In genomic region chr2:127482533-127482911, GRCm38 (mm10) we compare ENCODE assay signal across 9 mouse cellular contexts. TPM values are rescaled to one million over a fixed set of nuclear protein-coding genes. Genes with fewer than 3 reads are reported as not detected.
A peak's percentile ranks its signal among the peaks of the same experiment; 100 is the strongest.
DNase-seq lines count a peak whose midpoint lies in the region; ATAC-seq and TF ChIP-seq lines count a peak whose summit lies in the region.
"Had no signal": no experiment of that assay in that cellular context is flagged by ENCODE, and none has a peak within 500 bp of the region (broad histone marks: within the 10 kb centered on the region; RNA-seq: fewer than 3 reads in every experiment).

No protein-coding gene starts in this region.

- H3K9me3 ChIP-seq in heart, embryonic 16.5 days (replicated peaks; ENCODE audit: control insufficient read depth, low read length): no peaks in the 10 kb centered on the region

- no peaks in the 10 kb centered on the region for H3K36me3 ChIP-seq in C2C12 (ENCODE audit: control insufficient read depth, insufficient read depth)
- H3K36me3 ChIP-seq in heart, embryonic 16.5 days (ENCODE audit: control insufficient read depth, insufficient read depth): no peaks in the 10 kb centered on the region

- ATAC-seq in Patski: peak; percentile 76
- peak; percentile 79 for ATAC-seq in heart, embryonic 16.5 days (replicated peaks; ENCODE audit: extremely low read depth, insufficient read depth, low FRiP score)
- no peak for ATAC-seq in inflammation-experienced regulatory T-cells, adult 6 months

- in situ Hi-C loops in Patski (cut with MboI; ENCODE audit: low pct_unique_long_range_greater_than_20kb): no loop called here

- no peak for TF ChIP-seq CTCF in C2C12 (IDR thresholded peaks at IDR 0.05; ENCODE audit: control insufficient read depth, insufficient read depth, insufficient read length)
- no peak for TF ChIP-seq CTCF in Patski (IDR thresholded peaks at IDR 0.05)

- peak overlapping the region; percentile 60; the same call in 1 of the 2 replicates for H3K9ac ChIP-seq in heart, embryonic 16.5 days (ENCODE audit: low read length)

- H3K4me3 ChIP-seq in C2C12 (ENCODE audit: insufficient read depth, poor library complexity, severe bottlenecking): peak overlapping the region; percentile 30
- peak overlapping the region; percentile 70 for H3K4me3 ChIP-seq in heart, embryonic 16.5 days (ENCODE audit: low read length)
- H3K4me3 ChIP-seq: erythroblast, embryonic 14.5 days had no signal

- peak; percentile 38 for DNase-seq in Patski (ENCODE audit: low read depth, low spot score)
- peak; percentile 29 for DNase-seq in fibroblast of lung, adult 2 months (ENCODE audit: low read depth)
- peak; percentile 89 for DNase-seq in kidney, postnatal 14 days
- peak; percentile 78 to 88 for DNase-seq in lung, postnatal 4 days
- peak; percentile 43 for DNase-seq in right cerebral cortex, postnatal 25 days

- CTCF ChIA-PET in Patski (lab: Charles Lee): interaction anchor here (1.1 to 2.5 kb wide), 2 partner anchors 20 to 77 kb away, joined by 3 to 9 read pairs; no protein-coding TSS in a partner anchor

- H3K79me2 ChIP-seq in C2C12 (ENCODE audit: control insufficient read depth, insufficient read depth): no peaks in the 10 kb centered on the region

- H3K79me3 ChIP-seq in C2C12 (ENCODE audit: low read depth): no peaks in the 10 kb centered on the region

- 0% methylated on average over 21 of the region's 21 CpGs for WGBS in heart, embryonic 16.5 days

- H3K4me2 ChIP-seq in heart, embryonic 16.5 days (ENCODE audit: low read depth, low read length): peak overlapping the region; percentile 81

- no peak overlapping the region for H3K27ac ChIP-seq in heart, embryonic 16.5 days (ENCODE audit: low read length)

- H3ac ChIP-seq in C2C12 (ENCODE audit: control insufficient read depth, insufficient read length, low read depth): peak overlapping the region; percentile 60

- H3K4me1 ChIP-seq in heart, embryonic 16.5 days (ENCODE audit: control insufficient read depth, insufficient read depth, low read length): peaks cover 27% of the 10 kb centered on the region

- peaks cover 25% of the 10 kb centered on the region for H3K27me3 ChIP-seq in C2C12 (ENCODE audit: control insufficient read depth, insufficient read depth, insufficient read length)
- no peaks in the 10 kb centered on the region for H3K27me3 ChIP-seq in Patski
- H3K27me3 ChIP-seq in heart, embryonic 16.5 days (ENCODE audit: control insufficient read depth, insufficient read depth, low read length): peaks cover 64% of the 10 kb centered on the region

- POLR2A ChIA-PET in Patski (lab: Charles Lee): no interaction called here

TF ChIP-seq in C2C12, 6 proteins besides CTCF, POLR2A, EP300 and RAD21:
- peak; percentile 55 for TF ChIP-seq MAX (IDR thresholded peaks at IDR 0.05)
- no peak for TF ChIP-seq MYOG (IDR thresholded peaks at IDR 0.05; ENCODE audit: control insufficient read depth, extremely low read depth, insufficient read length)
- no peak for TF ChIP-seq MYOD1 (IDR thresholded peaks at IDR 0.05; ENCODE audit: control insufficient read depth, insufficient read length, low read depth)

RNA-seq across cellular contexts. Expression of gene Fahd2a, which starts 38.2 kb away (rescaled TPM):
- polyA plus RNA-seq in C2C12 (2012; fragmentation: generic; extraction: Trizol) (2.6 TPM), Patski (2021) (40.3 TPM)
- 27.8 and 31.8 TPM in 2 replicates for polyA plus RNA-seq in heart, embryonic 16.5 days (2015; fragmentation: Nextera tagmentation; extraction: Ambion mirVana)
- 10 to 100 TPM; 29.3 to 66.5 (median 38.0) TPM for polyA plus RNA-seq in inflammation-experienced regulatory T-cells, adult 6 months (2017; shearing (Covaris generic))

RNA-seq across cellular contexts. Expression of gene Kcnip3, which starts 39.4 kb away (rescaled TPM):
- polyA plus RNA-seq in C2C12 (2012; fragmentation: generic; extraction: Trizol) (0.33 TPM), Patski (2021) (4.3 TPM)
- 1.3 and 2.0 TPM in 2 replicates for polyA plus RNA-seq in heart, embryonic 16.5 days (2015; fragmentation: Nextera tagmentation; extraction: Ambion mirVana)
- 1 to 10 TPM in 1 of 3 experiments, not detected in 2; 3.5 TPM for polyA plus RNA-seq in inflammation-experienced regulatory T-cells, adult 6 months (2017; shearing (Covaris generic))

RNA-seq across cellular contexts. Expression of gene Gpat2, which starts 57.5 kb away (rescaled TPM):
- polyA plus RNA-seq in C2C12 (2012; fragmentation: generic; extraction: Trizol): 0.02 TPM
- polyA plus RNA-seq in Patski (2021): 0.05 TPM
- polyA plus RNA-seq in heart, embryonic 16.5 days (2015; fragmentation: Nextera tagmentation; extraction: Ambion mirVana): 0.35 and 0.44 TPM in 2 replicates
- polyA plus RNA-seq in inflammation-experienced regulatory T-cells, adult 6 months (2017; shearing (Covaris generic)): under 1 TPM in 2 of 3 experiments, not detected in 1; 0.14 to 0.34 TPM

RNA-seq across cellular contexts. Expression of gene Prom2, which starts 58.7 kb away (rescaled TPM):
- polyA plus RNA-seq in C2C12 (2012; fragmentation: generic; extraction: Trizol) (not detected), Patski (2021) (not detected)
- 0.21 and 0.34 TPM in 2 replicates for polyA plus RNA-seq in heart, embryonic 16.5 days (2015; fragmentation: Nextera tagmentation; extraction: Ambion mirVana)
- polyA plus RNA-seq in inflammation-experienced regulatory T-cells, adult 6 months (2017; shearing (Covaris generic)): under 1 TPM in 1 of 3 experiments, not detected in 2; 0.10 TPM
- polyA plus RNA-seq: erythroblast, embryonic 14.5 days had no signal

Comparison
In these comparisons a context has a peak if more than half of its experiments do, and no peak if none do; other contexts are left out.
1. DNase-seq: peak in every context shown above with its lines; median percentile 89 in kidney, postnatal 14 days; 83 in lung, postnatal 4 days; 43 in right cerebral cortex, postnatal 25 days; 38 in Patski; 29 in fibroblast of lung, adult 2 months.